In genomic region chr4:89401696-89402095, GRCm38 (mm10) we compare ENCODE assay signal across 20 mouse cellular contexts.
DNase-seq lines count a peak whose midpoint lies in the region; TF ChIP-seq lines count a peak whose summit lies in the region.
"Had no signal": no experiment of that assay in that cellular context is flagged by ENCODE, and none has a peak within 500 bp of the region (broad histone marks: within the 10 kb centered on the region; RNA-seq: fewer than 3 reads in every experiment).

No protein-coding gene starts in this region.

- no peak overlapping the region for H3K4me2 ChIP-seq in CH12.LX (ENCODE audit: insufficient read depth, low read depth, poor library complexity, severe bottlenecking)
- H3K4me2 ChIP-seq: embryonic facial prominence, embryonic 12.5 days; forebrain, embryonic 12.5 days had no signal

- DNase-seq in 3134 (ENCODE audit: extremely low read depth, insufficient read length, low spot score) (peak; percentile 43), CH12.LX (ENCODE audit: extremely low read depth) (no peak)
- DNase-seq in embryo, embryonic 10.5 days (ENCODE audit: low spot score): no peak
- DNase-seq in left cerebral cortex, postnatal 25 days (ENCODE audit: low spot score in 2 of 2): no peak
- DNase-seq: adrenal gland, adult 8-10 months; adrenal gland, postnatal 14 days; adrenal gland, postnatal 36 days; B cell, adult 2 months; cerebellum, adult 11-12 months; cerebellum, adult 2 months; cerebellum, adult 9-11 months; cerebellum, postnatal 14 days; cerebellum, postnatal 36 days had no signal

- TF ChIP-seq CTCF in CH12.LX (conservative IDR thresholded peaks at IDR 0.05 in 1 of 2, IDR thresholded peaks at IDR 0.05 in 1 of 2; ENCODE audit: low read depth in 2 of 2, low read length in 2 of 2): no peak
- TF ChIP-seq CTCF in embryonic fibroblast, embryonic 13.5 days (IDR thresholded peaks at IDR 0.05; ENCODE audit: borderline replicate concordance, insufficient read depth, low read length): no peak

- intact Hi-C loops in left cerebral cortex, postnatal 25 days (cut with DNase I): no loop called here

- no peak for TF ChIP-seq POLR2A in CH12.LX (IDR thresholded peaks at IDR 0.05; ENCODE audit: low read depth, low read length)
- no peak for TF ChIP-seq POLR2A in embryonic fibroblast, embryonic 13.5 days (IDR thresholded peaks at IDR 0.05; ENCODE audit: low read depth, low read length)

- no peaks in the 10 kb centered on the region for H3K9me3 ChIP-seq in CH12.LX (replicated peaks; ENCODE audit: low read length)
- H3K9me3 ChIP-seq: embryonic facial prominence, embryonic 10.5 days; embryonic facial prominence, embryonic 12.5 days; forebrain, embryonic 10.5 days; forebrain, embryonic 12.5 days had no signal

- in situ Hi-C loops in CH12.LX (cut with MboI; ENCODE audit: low pct_ligation_motif_present, low pct_unique_long_range_greater_than_20kb, low sequenced_read_pairs): loop anchor here (10.0 kb wide), 1 partner anchor 123 kb away; no protein-coding TSS in a partner anchor

- no peak overlapping the region for H3K9ac ChIP-seq in CH12.LX (ENCODE audit: insufficient read depth, low read depth)
- H3K9ac ChIP-seq: embryonic facial prominence, embryonic 12.5 days; forebrain, embryonic 12.5 days had no signal

- TF ChIP-seq EP300 in CH12.LX (IDR thresholded peaks at IDR 0.05; ENCODE audit: low read length): no peak

- H3K4me1 ChIP-seq in CH12.LX (ENCODE audit: control insufficient read depth in 1 of 2, insufficient read depth in 2 of 2): peaks cover 26 to 65% of the 10 kb centered on the region in 2 experiments
- H3K4me1 ChIP-seq in embryonic fibroblast, embryonic 13.5 days (ENCODE audit: control insufficient read depth, insufficient read depth, low read length): peaks cover 15% of the 10 kb centered on the region
- H3K4me1 ChIP-seq: embryonic facial prominence, embryonic 10.5 days; embryonic facial prominence, embryonic 12.5 days; forebrain, embryonic 10.5 days; forebrain, embryonic 12.5 days had no signal

- no peak for TF ChIP-seq RAD21 in CH12.LX (IDR thresholded peaks at IDR 0.05; ENCODE audit: low read depth, low read length)

- no peak overlapping the region for H3K4me3 ChIP-seq in CH12.LX (replicated peaks in 1 of 3; ENCODE audit: low read depth in 2 of 3, low read length in 2 of 3, poor library complexity in 1 of 3)
- no peak overlapping the region for H3K4me3 ChIP-seq in embryonic fibroblast, embryonic 13.5 days (ENCODE audit: insufficient read depth, low read length)
- H3K4me3 ChIP-seq: embryonic facial prominence, embryonic 10.5 days; embryonic facial prominence, embryonic 12.5 days; erythroblast, embryonic 14.5 days; forebrain, embryonic 10.5 days; forebrain, embryonic 12.5 days had no signal

- H3K27me3 ChIP-seq in CH12.LX (replicated peaks): no peaks in the 10 kb centered on the region
- H3K27me3 ChIP-seq: embryonic facial prominence, embryonic 12.5 days; forebrain, embryonic 12.5 days; Patski had no signal

- dilution Hi-C loops in CH12.LX (cut with MboI; ENCODE audit: extremely low pct_ligation_motif_present, extremely low pct_unique_long_range_greater_than_20kb, low sequenced_read_pairs): no loop called here

- peaks cover 20 to 46% of the 10 kb centered on the region in 2 experiments for H3K36me3 ChIP-seq in CH12.LX (replicated peaks in 1 of 2; ENCODE audit: control insufficient read depth in 1 of 2, insufficient read depth in 1 of 2, low read length in 1 of 2)
- H3K36me3 ChIP-seq: embryonic facial prominence, embryonic 10.5 days; embryonic facial prominence, embryonic 12.5 days; forebrain, embryonic 10.5 days; forebrain, embryonic 12.5 days had no signal

- H3K79me2 ChIP-seq in CH12.LX (replicated peaks; ENCODE audit: control insufficient read depth, extremely low read depth, insufficient read depth, poor library complexity, severe bottlenecking): no peaks in the 10 kb centered on the region; the same call in 1 of the 2 replicates

- H3K27ac ChIP-seq in CH12.LX (ENCODE audit: insufficient read depth, low read depth): peak overlapping the region; percentile 45; the same call in 1 of the 2 replicates
- H3K27ac ChIP-seq in embryonic fibroblast, embryonic 13.5 days (ENCODE audit: insufficient read depth, low read length): peak overlapping the region; percentile 64; the same call in 1 of the 2 replicates
- H3K27ac ChIP-seq: embryonic facial prominence, embryonic 10.5 days; embryonic facial prominence, embryonic 12.5 days; forebrain, embryonic 10.5 days; forebrain, embryonic 12.5 days had no signal

TF ChIP-seq in CH12.LX, 34 proteins besides CTCF, POLR2A, EP300 and RAD21:
- TF ChIP-seq MEF2A (IDR thresholded peaks at IDR 0.05; ENCODE audit: borderline replicate concordance, low read depth, low read length): no peak
- no peak for TF ChIP-seq CHD1 (IDR thresholded peaks at IDR 0.05; ENCODE audit: low read depth, low read length)
- TF ChIP-seq USF2 (conservative IDR thresholded peaks at IDR 0.05; ENCODE audit: low read depth, low read length): no peak
- TF ChIP-seq JUN (IDR thresholded peaks at IDR 0.05; ENCODE audit: insufficient read depth, low read depth, low read length): no peak
- no peak for TF ChIP-seq E2F4 (IDR thresholded peaks at IDR 0.05; ENCODE audit: insufficient replicate concordance, low read depth, low read length)
- TF ChIP-seq MAZ (IDR thresholded peaks at IDR 0.05; ENCODE audit: low read depth, low read length): no peak
- TF ChIP-seq ZC3H11A (IDR thresholded peaks at IDR 0.05; ENCODE audit: low read depth, low read length): no peak
- TF ChIP-seq MYC (IDR thresholded peaks at IDR 0.05; ENCODE audit: low read depth, low read length): no peak
- TF ChIP-seq TBP (conservative IDR thresholded peaks at IDR 0.05; ENCODE audit: low read depth, low read length): no peak
- no peak for TF ChIP-seq SIN3A (IDR thresholded peaks at IDR 0.05; ENCODE audit: low read length)
- TF ChIP-seq RCOR1 (conservative IDR thresholded peaks at IDR 0.05; ENCODE audit: low read depth, low read length): no peak
- TF ChIP-seq MXI1 (IDR thresholded peaks at IDR 0.05; ENCODE audit: low read depth, low read length): no peak
- TF ChIP-seq HCFC1 (IDR thresholded peaks at IDR 0.05; ENCODE audit: low read depth, low read length): no peak
- no peak for TF ChIP-seq MAFK (IDR thresholded peaks at IDR 0.05; ENCODE audit: insufficient replicate concordance, low read length)
- no peak for TF ChIP-seq PAX5 (IDR thresholded peaks at IDR 0.05; ENCODE audit: low read length)
- TF ChIP-seq ZKSCAN1 (IDR thresholded peaks at IDR 0.05; ENCODE audit: borderline replicate concordance, low read depth, low read length): no peak
- no peak for TF ChIP-seq ZNF384 (IDR thresholded peaks at IDR 0.05; ENCODE audit: low read depth, low read length)
- TF ChIP-seq NELFE (IDR thresholded peaks at IDR 0.05; ENCODE audit: low read depth, low read length): no peak
